Mouse (Mus musculus): ENCODE data around the gene Pgam2.

Pgam2 gene

DNA sequence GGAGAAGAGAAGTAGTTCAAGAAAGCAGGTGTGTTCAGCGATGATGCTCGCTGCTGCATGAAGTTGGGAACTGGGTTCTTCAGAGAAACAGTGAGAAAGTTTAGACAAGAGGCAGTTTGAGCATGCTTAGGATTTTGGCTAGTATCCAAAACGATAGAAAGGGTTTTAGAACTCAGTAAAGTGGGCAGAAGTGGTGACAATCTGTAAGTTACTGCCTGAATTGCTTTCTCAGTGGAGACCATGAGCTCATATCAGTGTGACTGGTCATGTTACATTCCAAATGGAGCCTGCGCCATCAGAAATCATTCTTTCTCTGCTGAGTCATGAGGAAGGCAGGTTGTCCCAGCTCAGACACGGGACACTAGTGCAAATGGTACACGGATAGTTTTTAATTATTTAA lies 37.5 kb downstream of the Pgam2 start:
- no peak for DNase-seq (ENCODE audit: low spot score)

- DNase-seq (ENCODE audit: low spot score) = no peak
These were observed 40.9 kb downstream of the Pgam2 start for GRCm38 (mm10) chr11:5762633-5762982.

DNA sequence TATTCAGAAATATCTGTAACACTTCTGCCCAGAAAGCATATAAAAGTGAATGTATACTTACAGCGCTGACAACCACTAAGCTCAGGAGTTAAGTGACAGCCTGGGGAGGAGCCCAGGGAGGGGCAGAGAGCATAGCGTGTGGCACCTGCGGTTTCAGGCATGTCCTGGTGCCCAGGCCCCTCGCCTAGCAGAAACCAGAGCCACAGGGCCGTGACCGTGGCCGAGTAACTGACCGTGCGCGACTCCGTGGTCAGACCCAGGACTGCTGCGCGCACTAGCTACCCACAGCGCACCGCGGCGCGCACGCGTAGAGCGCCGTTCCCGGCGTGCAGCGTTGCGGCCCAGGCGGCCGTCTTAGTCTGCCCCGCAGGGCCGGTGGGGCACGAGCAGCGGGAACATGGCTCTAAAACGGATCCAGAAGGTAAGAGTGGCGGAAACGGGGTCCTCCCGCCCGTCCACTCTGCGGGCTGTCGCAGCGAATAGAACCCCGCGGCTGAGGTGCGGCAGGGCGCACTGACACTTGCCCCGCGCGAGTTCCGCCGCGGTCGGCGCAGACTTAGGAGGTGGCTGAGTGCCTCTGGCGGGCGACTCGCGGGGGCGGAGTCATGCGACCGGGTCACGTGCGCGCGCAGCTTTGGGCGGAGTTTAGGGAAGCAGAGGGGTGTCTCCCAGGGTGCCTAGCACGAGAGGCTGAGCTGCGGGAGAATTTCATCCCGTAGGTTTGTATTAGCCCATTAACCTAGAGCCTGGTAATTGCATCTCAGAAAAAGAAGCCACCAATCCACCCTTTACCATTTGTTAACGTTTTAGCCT lies 41.5 kb downstream of the Pgam2 start, which contains the start of gene Urgcp:
Urgcp (minus strand) TSS at position 557 of the 813 bp plus-strand sequence.
- peak; percentile 95 for DNase-seq (ENCODE audit: low spot score)

- no peak for DNase-seq (ENCODE audit: low spot score)
These were observed 49.8 kb downstream of the Pgam2 start for GRCm38 (mm10) chr11:5753755-5754154.

Measured in retina, embryonic 14.5 days (tissue).